Mouse (Mus musculus): ENCODE data around the gene Dnah3. TPM values are rescaled to one million over a fixed set of nuclear protein-coding genes. Genes with fewer than 3 reads are reported as not detected.
A peak's percentile ranks its signal among the peaks of the same experiment; 100 is the strongest.

Dnah3 gene
- total RNA-seq, 2 experiments from 2014 or later = 0.12 TPM; not detected in 1

GRCm38 (mm10) chr7:119892198-119892597 is 202.9 kb downstream of the Dnah3 start:
- no peak for DNase-seq
- intact Hi-C loops (cut with DNase I) = loop anchor here (5.0 kb wide), 1 partner anchor 100 kb away; the partner anchor contains the start of genes Eri2 and Rexo5

GRCm38 (mm10) chr7:119887887-119888286 is 207.2 kb downstream of the Dnah3 start:
- no peak for DNase-seq
- intact Hi-C loops (cut with DNase I) = no loop called here

GRCm38 (mm10) chr7:119881229-119881628 is 213.9 kb downstream of the Dnah3 start:
- no peak for DNase-seq
- intact Hi-C loops (cut with DNase I) = no loop called here

- DNase-seq = no peak
- intact Hi-C loops (cut with DNase I) = no loop called here
Observed at GRCm38 (mm10) chr7:119880345-119880744, 214.7 kb downstream of the Dnah3 start.

- DNase-seq = no peak
Observed at GRCm38 (mm10) chr7:119879171-119879570, 215.9 kb downstream of the Dnah3 start.

GRCm38 (mm10) chr7:119875776-119876440 is 219.2 kb downstream of the Dnah3 start:
- peak; percentile 34 to 43 for DNase-seq
- intact Hi-C loops (cut with DNase I) = no loop called here

More at GRCm38 (mm10) chr7:119879171-119879570, 215.9 kb downstream of the Dnah3 start:
- intact Hi-C loops (cut with DNase I) = no loop called here

GRCm38 (mm10) chr7:119873050-119873449 is 222.0 kb downstream of the Dnah3 start:
- intact Hi-C loops (cut with DNase I) = no loop called here
- no peak for DNase-seq

Other genes starting within 250 kb of the Dnah3 start
- 1 to 10 TPM; 6.6 to 7.6 TPM for gene Lyrm1, start 199.4 kb downstream of the Dnah3 start, total RNA-seq (2021)
- gene Dcun1d3, start 199.0 kb downstream of the Dnah3 start, total RNA-seq (2021) = 10 to 100 TPM; 12.2 to 14.0 TPM
- 10 to 100 TPM; 14.9 to 17.2 TPM for gene Tmem159, start 7.1 kb upstream of the Dnah3 start, total RNA-seq (2021)
- gene Zp2, start 50.0 kb upstream of the Dnah3 start, total RNA-seq (2021) = under 1 TPM; 0.30 to 0.38 TPM
- gene Anks4b, start 78.6 kb upstream of the Dnah3 start, total RNA-seq (2021) = under 1 TPM; 0.07 to 0.12 TPM
- gene Crym, start 106.8 kb upstream of the Dnah3 start, total RNA-seq (2021) = under 1 TPM; 0.19 to 0.45 TPM
- gene Abca14, start 108.7 kb upstream of the Dnah3 start, total RNA-seq (2021) = not detected
- gene Abca15, start 233.4 kb upstream of the Dnah3 start, total RNA-seq (2021) = not detected